Mouse (Mus musculus): ENCODE measurements around the gene Ptprd. TPM values are rescaled to one million over a fixed set of nuclear protein-coding genes. Genes with fewer than 3 reads are reported as not detected.

The Ptprd gene
- polyA plus RNA-seq, 1 experiment from 2014 or later = 14.0 TPM

DNA sequence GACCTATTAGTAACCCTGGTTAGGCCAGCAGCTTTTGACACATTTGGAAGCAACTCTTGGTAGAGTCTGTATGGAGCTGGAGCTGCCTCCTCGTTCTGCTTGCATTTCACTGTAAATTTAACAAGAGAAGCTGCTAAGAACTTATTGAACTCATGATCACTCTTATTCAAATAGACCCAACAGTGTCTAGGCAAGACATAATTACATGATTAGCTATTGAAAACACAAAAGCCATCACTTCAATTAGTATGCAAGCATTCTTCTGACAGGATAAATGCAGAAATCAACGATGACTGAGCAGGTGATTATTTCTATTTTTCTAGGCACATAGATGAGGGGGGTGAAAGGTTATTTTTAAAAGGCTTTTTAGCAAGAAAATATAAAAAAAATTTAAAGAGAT, 1104.5 kb downstream of the Ptprd start:
- Histone ChIP-seq H3K27ac (ENCODE audit: low read depth, low read length) (no peak overlapping the region), H3K9me3 (replicated peaks; ENCODE audit: control insufficient read depth, low read length) (no peaks in the 10 kb centered on the region), H3K27me3 (ENCODE audit: control insufficient read depth, insufficient read depth, low read length) (no peaks in the 10 kb centered on the region), H3K4me2 (no peak overlapping the region), H3K9ac (ENCODE audit: low read depth, low read length) (no peak overlapping the region), H3K4me1 (ENCODE audit: control insufficient read depth, insufficient read depth, low read length) (no peaks in the 10 kb centered on the region), H3K4me3 (ENCODE audit: low read depth, low read length) (no peak overlapping the region), H3K36me3 (ENCODE audit: control insufficient read depth, insufficient read depth, low read length) (no peaks in the 10 kb centered on the region)
- 78% methylated on average over 2 of the region's 2 CpGs for WGBS (ENCODE audit: insufficient replicate concordance)
- no peak for ATAC-seq (replicated peaks; ENCODE audit: insufficient number of reproducible peaks, low FRiP score, low TSS enrichment)

DNA sequence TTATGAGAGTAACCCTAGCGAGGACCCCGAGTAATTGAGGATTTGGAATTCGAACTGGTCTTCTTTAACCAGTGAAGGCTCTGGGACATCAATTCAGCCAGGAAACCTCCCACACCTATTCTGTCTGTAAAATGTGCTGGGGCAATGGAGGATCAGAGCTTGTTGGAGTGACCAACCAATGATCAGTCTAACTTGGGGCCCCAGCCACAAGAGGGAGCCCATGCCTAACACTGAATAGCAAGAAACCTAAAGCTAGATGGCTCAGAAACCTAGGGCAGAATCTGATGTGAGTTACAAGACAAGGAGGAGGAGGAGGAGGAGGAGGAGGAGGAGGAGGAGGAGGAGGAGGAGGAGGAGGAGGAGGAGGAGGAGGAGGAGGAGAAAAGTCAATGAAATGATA, 1128.6 kb downstream of the Ptprd start:
- no peak for ATAC-seq (replicated peaks; ENCODE audit: insufficient number of reproducible peaks, low FRiP score, low TSS enrichment)
- H3K27ac ChIP-seq (ENCODE audit: low read depth, low read length) = no peak overlapping the region
- no peak overlapping the region for H3K4me3 ChIP-seq (ENCODE audit: low read depth, low read length)
- no peak overlapping the region for H3K4me2 ChIP-seq
- no peaks in the 10 kb centered on the region for H3K9me3 ChIP-seq (replicated peaks; ENCODE audit: control insufficient read depth, low read length)
- H3K27me3 ChIP-seq (ENCODE audit: control insufficient read depth, insufficient read depth, low read length) = no peaks in the 10 kb centered on the region
- H3K9ac ChIP-seq (ENCODE audit: low read depth, low read length) = no peak overlapping the region
- 49% methylated on average over 3 of the region's 3 CpGs for WGBS (ENCODE audit: insufficient replicate concordance)
- H3K4me1 ChIP-seq (ENCODE audit: control insufficient read depth, insufficient read depth, low read length) = no peaks in the 10 kb centered on the region
- no peaks in the 10 kb centered on the region for H3K36me3 ChIP-seq (ENCODE audit: control insufficient read depth, insufficient read depth, low read length)

DNA sequence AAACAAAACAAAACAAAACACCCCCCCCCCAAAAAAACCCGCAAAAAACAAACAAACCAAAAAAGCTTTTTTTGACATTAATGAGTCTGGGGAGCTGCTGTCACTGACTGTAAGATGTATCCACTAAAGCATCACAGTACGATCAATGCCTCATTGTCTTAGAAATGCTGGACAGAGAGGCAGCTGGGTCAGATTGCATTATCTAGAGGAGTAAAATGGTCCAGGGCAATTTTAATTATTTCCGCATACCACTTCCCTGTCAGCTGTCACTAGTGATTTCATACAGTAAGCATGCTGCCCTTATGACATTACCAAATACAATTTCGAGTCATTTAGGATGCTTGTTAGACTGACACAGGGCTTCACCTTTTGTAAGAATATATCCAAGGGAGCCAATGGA, 1134.2 kb downstream of the Ptprd start:
- H3K9me3 ChIP-seq (replicated peaks; ENCODE audit: control insufficient read depth, low read length) = no peaks in the 10 kb centered on the region
- no peak overlapping the region for H3K4me3 ChIP-seq (ENCODE audit: low read depth, low read length)
- no peak overlapping the region for H3K4me2 ChIP-seq
- H3K4me1 ChIP-seq (ENCODE audit: control insufficient read depth, insufficient read depth, low read length) = no peaks in the 10 kb centered on the region
- H3K36me3 ChIP-seq (ENCODE audit: control insufficient read depth, insufficient read depth, low read length) = no peaks in the 10 kb centered on the region
- 67% methylated on average over 4 of the region's 4 CpGs for WGBS (ENCODE audit: insufficient replicate concordance)
- no peak for ATAC-seq (replicated peaks; ENCODE audit: insufficient number of reproducible peaks, low FRiP score, low TSS enrichment)
- no peaks in the 10 kb centered on the region for H3K27me3 ChIP-seq (ENCODE audit: control insufficient read depth, insufficient read depth, low read length)
- H3K9ac ChIP-seq (ENCODE audit: low read depth, low read length) = no peak overlapping the region
- no peak overlapping the region for H3K27ac ChIP-seq (ENCODE audit: low read depth, low read length)

DNA sequence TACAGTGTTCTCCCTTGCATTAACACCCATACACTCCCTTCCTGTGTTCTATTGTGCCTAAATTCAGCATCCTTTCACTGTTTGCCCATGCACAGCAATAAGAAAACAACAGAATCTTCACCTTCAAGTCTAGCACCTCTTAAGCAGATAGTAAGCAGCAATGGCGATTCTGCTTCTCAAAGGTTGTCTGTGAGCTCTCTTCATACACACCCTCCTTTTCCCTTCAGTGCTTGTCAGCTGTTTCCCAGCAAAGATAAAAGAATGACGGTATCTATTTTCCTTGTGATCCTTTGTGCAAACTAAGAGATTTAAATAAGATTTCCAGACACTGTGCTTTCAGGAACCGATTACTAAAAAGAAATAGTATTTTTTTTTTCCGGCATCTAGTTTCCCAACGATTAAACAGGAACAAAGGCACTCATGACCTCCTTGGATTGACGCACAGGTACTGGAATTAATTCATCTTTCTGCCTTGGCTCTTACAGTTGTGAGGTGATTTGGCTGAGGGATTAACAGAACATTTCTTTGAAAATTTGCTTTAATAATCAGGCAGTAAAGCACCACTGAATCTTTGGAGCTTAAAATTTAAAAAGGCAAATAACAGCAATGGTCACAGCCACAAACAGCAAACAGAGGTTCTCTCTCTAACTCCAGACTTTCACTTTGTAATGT, 1161.1 kb downstream of the Ptprd start:
- Histone ChIP-seq H3K36me3 (ENCODE audit: control insufficient read depth, insufficient read depth, low read length) (no peaks in the 10 kb centered on the region), H3K9me3 (replicated peaks; ENCODE audit: control insufficient read depth, low read length) (no peaks in the 10 kb centered on the region), H3K27ac (ENCODE audit: low read depth, low read length) (no peak overlapping the region), H3K4me1 (ENCODE audit: control insufficient read depth, insufficient read depth, low read length) (no peaks in the 10 kb centered on the region), H3K4me3 (ENCODE audit: low read depth, low read length) (no peak overlapping the region), H3K4me2 (no peak overlapping the region), H3K9ac (ENCODE audit: low read depth, low read length) (no peak overlapping the region), H3K27me3 (ENCODE audit: control insufficient read depth, insufficient read depth, low read length) (no peaks in the 10 kb centered on the region)
- ATAC-seq (replicated peaks; ENCODE audit: insufficient number of reproducible peaks, low FRiP score, low TSS enrichment) = no peak
- WGBS (ENCODE audit: insufficient replicate concordance) = 60% methylated on average over 6 of the region's 6 CpGs

DNA sequence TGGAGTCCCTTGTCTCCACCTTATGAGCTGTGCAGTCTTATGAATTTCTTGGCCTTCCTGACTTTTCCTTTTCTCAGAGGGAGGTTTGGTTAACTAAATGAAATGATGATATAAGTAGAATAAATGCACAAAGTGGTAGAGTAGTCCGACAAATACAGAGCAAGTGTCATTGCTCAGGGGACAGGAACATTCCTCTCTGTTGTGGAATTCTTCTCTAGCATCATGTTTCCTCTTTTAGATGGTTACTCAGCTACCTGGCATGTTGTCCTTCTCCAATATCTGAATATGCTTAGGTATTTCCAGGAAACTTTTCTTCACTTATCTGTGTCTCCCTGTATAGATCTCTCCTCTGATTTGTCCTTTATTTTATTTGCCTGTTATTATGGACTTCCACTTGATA, 1207.3 kb downstream of the Ptprd start:
- no peaks in the 10 kb centered on the region for H3K4me1 ChIP-seq (ENCODE audit: control insufficient read depth, insufficient read depth, low read length)
- no peak overlapping the region for H3K9ac ChIP-seq (ENCODE audit: low read depth, low read length)
- no peaks in the 10 kb centered on the region for H3K27me3 ChIP-seq (ENCODE audit: control insufficient read depth, insufficient read depth, low read length)
- no peak overlapping the region for H3K4me2 ChIP-seq
- H3K9me3 ChIP-seq (replicated peaks; ENCODE audit: control insufficient read depth, low read length) = no peaks in the 10 kb centered on the region
- no peak overlapping the region for H3K27ac ChIP-seq (ENCODE audit: low read depth, low read length)
- H3K4me3 ChIP-seq (ENCODE audit: low read depth, low read length) = no peak overlapping the region
- H3K36me3 ChIP-seq (ENCODE audit: control insufficient read depth, insufficient read depth, low read length) = no peaks in the 10 kb centered on the region
- 33% methylated on average over 1 of the region's 1 CpGs for WGBS (ENCODE audit: insufficient replicate concordance)
- no peak for ATAC-seq (replicated peaks; ENCODE audit: insufficient number of reproducible peaks, low FRiP score, low TSS enrichment)

DNA sequence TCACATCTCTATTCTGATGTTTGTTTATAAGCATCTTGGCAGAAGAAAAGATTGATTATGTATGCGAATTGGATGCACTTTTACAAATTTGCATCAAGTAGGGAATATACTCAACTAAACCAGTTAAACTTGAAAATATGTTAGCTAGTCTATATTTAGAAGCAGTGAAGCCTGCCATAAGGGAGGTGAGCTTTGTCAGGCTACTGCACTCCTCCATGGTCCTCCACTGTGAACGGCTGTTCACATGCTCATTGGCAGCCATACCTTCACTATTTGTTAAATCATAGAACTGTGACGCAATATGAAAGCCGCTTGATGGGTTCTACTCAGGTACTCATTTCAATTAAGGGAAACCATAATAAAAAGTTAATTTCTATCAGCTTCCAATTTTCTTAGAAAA, 1215.6 kb downstream of the Ptprd start:
- H3K4me3 ChIP-seq (ENCODE audit: low read depth, low read length) = no peak overlapping the region
- no peaks in the 10 kb centered on the region for H3K9me3 ChIP-seq (replicated peaks; ENCODE audit: control insufficient read depth, low read length)
- 86% methylated on average over 4 of the region's 4 CpGs for WGBS (ENCODE audit: insufficient replicate concordance)
- H3K27me3 ChIP-seq (ENCODE audit: control insufficient read depth, insufficient read depth, low read length) = no peaks in the 10 kb centered on the region
- H3K4me1 ChIP-seq (ENCODE audit: control insufficient read depth, insufficient read depth, low read length) = no peaks in the 10 kb centered on the region
- no peak overlapping the region for H3K4me2 ChIP-seq
- H3K36me3 ChIP-seq (ENCODE audit: control insufficient read depth, insufficient read depth, low read length) = no peaks in the 10 kb centered on the region
- H3K9ac ChIP-seq (ENCODE audit: low read depth, low read length) = no peak overlapping the region
- no peak for ATAC-seq (replicated peaks; ENCODE audit: insufficient number of reproducible peaks, low FRiP score, low TSS enrichment)
- H3K27ac ChIP-seq (ENCODE audit: low read depth, low read length) = no peak overlapping the region

DNA sequence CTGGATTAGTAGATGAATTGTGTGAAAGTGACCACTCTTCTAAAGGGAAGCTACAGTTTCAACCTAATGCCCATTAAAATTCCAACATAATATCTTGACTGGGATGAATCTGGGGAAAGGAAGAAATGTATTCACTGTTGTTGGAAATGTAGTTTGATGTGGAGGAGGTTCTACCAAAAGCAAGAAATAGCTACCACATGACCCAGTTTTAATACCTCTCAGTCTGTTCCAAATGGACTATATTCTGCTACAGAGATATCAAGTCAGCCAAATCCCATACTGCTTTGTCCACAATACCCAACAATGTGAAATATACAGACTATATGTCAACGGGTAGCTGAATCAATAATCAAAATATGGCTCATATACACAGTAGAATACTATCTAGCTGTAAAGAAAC, 1221.8 kb downstream of the Ptprd start:
- no peak overlapping the region for H3K4me3 ChIP-seq (ENCODE audit: low read depth, low read length)
- no peaks in the 10 kb centered on the region for H3K4me1 ChIP-seq (ENCODE audit: control insufficient read depth, insufficient read depth, low read length)
- H3K36me3 ChIP-seq (ENCODE audit: control insufficient read depth, insufficient read depth, low read length) = no peaks in the 10 kb centered on the region
- no peak for ATAC-seq (replicated peaks; ENCODE audit: insufficient number of reproducible peaks, low FRiP score, low TSS enrichment)
- 85% methylated on average over 1 of the region's 1 CpGs for WGBS (ENCODE audit: insufficient replicate concordance)
- no peak overlapping the region for H3K9ac ChIP-seq (ENCODE audit: low read depth, low read length)
- no peak overlapping the region for H3K27ac ChIP-seq (ENCODE audit: low read depth, low read length)
- no peaks in the 10 kb centered on the region for H3K27me3 ChIP-seq (ENCODE audit: control insufficient read depth, insufficient read depth, low read length)
- no peaks in the 10 kb centered on the region for H3K9me3 ChIP-seq (replicated peaks; ENCODE audit: control insufficient read depth, low read length)
- no peak overlapping the region for H3K4me2 ChIP-seq

DNA sequence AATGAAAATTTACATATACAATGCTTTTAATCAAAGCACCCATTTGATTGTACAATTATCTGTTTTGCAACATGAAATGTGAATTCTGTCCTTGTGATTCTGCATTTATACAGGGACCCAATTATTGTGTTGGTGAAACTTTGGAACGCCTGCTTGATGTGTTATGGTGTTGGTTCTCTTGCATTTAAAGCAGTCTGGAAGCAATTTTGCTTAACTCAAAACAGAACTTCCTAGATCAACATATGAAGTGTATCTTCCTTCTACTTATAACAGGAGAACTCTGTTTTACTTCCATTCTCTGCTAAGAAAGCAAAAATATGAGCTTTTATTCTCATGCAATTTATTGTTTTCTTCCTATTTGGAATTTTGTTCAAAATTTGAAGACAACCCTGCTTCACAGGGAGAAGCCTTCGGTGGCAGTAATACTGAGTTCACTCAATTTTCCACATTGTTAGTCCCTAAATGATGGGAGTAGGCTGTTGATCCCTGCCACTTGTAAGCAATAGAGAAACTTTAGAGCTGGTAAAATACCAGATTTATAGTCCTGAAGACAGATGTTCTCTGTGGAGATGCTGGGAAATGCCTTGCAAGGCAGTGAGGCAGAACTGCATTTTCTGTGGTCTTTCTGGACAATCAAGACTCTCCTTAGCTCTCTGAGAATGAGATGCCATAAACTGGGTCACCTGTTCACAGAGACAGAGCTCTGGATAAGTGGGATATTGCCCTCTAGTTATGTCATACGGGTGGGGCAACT, 1234.5 kb downstream of the Ptprd start:
- H3K36me3 ChIP-seq (ENCODE audit: control insufficient read depth, insufficient read depth, low read length) = no peaks in the 10 kb centered on the region
- no peaks in the 10 kb centered on the region for H3K9me3 ChIP-seq (replicated peaks; ENCODE audit: control insufficient read depth, low read length)
- WGBS (ENCODE audit: insufficient replicate concordance) = 74% methylated on average over 3 of the region's 3 CpGs
- no peak overlapping the region for H3K4me2 ChIP-seq
- H3K27me3 ChIP-seq (ENCODE audit: control insufficient read depth, insufficient read depth, low read length) = no peaks in the 10 kb centered on the region
- no peaks in the 10 kb centered on the region for H3K4me1 ChIP-seq (ENCODE audit: control insufficient read depth, insufficient read depth, low read length)
- no peak for ATAC-seq (replicated peaks; ENCODE audit: insufficient number of reproducible peaks, low FRiP score, low TSS enrichment)
- no peak overlapping the region for H3K9ac ChIP-seq (ENCODE audit: low read depth, low read length)
- no peak overlapping the region for H3K27ac ChIP-seq (ENCODE audit: low read depth, low read length)
- no peak overlapping the region for H3K4me3 ChIP-seq (ENCODE audit: low read depth, low read length)

DNA sequence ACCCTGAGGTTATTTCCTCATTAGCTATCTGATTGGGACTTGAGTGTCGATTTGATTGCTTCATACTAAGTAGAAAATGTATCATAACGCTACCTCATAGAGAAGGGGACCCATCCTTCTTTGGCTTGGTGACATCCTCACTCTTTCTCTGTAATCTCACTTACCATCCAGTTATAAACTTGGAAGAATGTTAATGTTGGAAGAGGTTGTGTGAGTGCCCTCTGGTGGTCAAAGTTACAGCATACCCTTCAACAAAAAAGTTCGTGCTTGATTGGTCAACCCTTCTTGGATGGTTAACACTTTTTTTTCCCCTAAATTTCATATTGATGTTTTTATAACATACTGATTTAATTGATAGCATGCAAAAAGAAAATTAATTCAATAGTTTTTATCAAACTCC, 1263.5 kb downstream of the Ptprd start:
- WGBS (ENCODE audit: insufficient replicate concordance) = 45% methylated on average over 3 of the region's 3 CpGs
- no peaks in the 10 kb centered on the region for H3K9me3 ChIP-seq (replicated peaks; ENCODE audit: control insufficient read depth, low read length)
- H3K27me3 ChIP-seq (ENCODE audit: control insufficient read depth, insufficient read depth, low read length) = no peaks in the 10 kb centered on the region
- ATAC-seq (replicated peaks; ENCODE audit: insufficient number of reproducible peaks, low FRiP score, low TSS enrichment) = no peak
- no peak overlapping the region for H3K27ac ChIP-seq (ENCODE audit: low read depth, low read length)
- no peak overlapping the region for H3K4me3 ChIP-seq (ENCODE audit: low read depth, low read length)
- no peak overlapping the region for H3K9ac ChIP-seq (ENCODE audit: low read depth, low read length)
- H3K4me2 ChIP-seq = no peak overlapping the region
- H3K36me3 ChIP-seq (ENCODE audit: control insufficient read depth, insufficient read depth, low read length) = no peaks in the 10 kb centered on the region
- H3K4me1 ChIP-seq (ENCODE audit: control insufficient read depth, insufficient read depth, low read length) = no peaks in the 10 kb centered on the region
